ENCODE assay signal across 8 mouse cellular contexts in genomic region chr6:125328243-125328642, GRCm38 (mm10). TPM values are rescaled to one million over a fixed set of nuclear protein-coding genes. Genes with fewer than 3 reads are reported as not detected.
DNase-seq lines count a peak whose midpoint lies in the region; ATAC-seq and TF ChIP-seq lines count a peak whose summit lies in the region.

No protein-coding gene starts in this region.

- TF ChIP-seq EP300 in CH12.LX (IDR thresholded peaks at IDR 0.05; ENCODE audit: low read length): no peak

- in situ Hi-C loops in CH12.LX (cut with MboI; ENCODE audit: low pct_ligation_motif_present, low pct_unique_long_range_greater_than_20kb, low sequenced_read_pairs): no loop called here

- peak; percentile 66 for DNase-seq in heart, adult 8-10 months (ENCODE audit: low spot score)
- DNase-seq in heart, postnatal 25 days (ENCODE audit: low spot score): no peak
- peak; percentile 12 for DNase-seq in CH12.LX (ENCODE audit: extremely low read depth)
- no peak for DNase-seq in layer of hippocampus, adult 11-12 months (ENCODE audit: low spot score)
- no peak for DNase-seq in cerebellum, postnatal 14 days

- H3K36me3 ChIP-seq in CH12.LX (replicated peaks in 1 of 2; ENCODE audit: control insufficient read depth in 1 of 2, insufficient read depth in 1 of 2, low read length in 1 of 2): no peaks in the 10 kb centered on the region
- no peaks in the 10 kb centered on the region for H3K36me3 ChIP-seq in forebrain, embryonic 15.5 days

- TF ChIP-seq RAD21 in CH12.LX (IDR thresholded peaks at IDR 0.05; ENCODE audit: low read depth, low read length): peak; percentile 17

- intact Hi-C loops in heart, postnatal 25 days (cut with DNase I): loop anchor here (1.0 to 5.0 kb wide), 2 partner anchors 36 to 51 kb away; no protein-coding TSS in a partner anchor

- no peak overlapping the region for H3K4me2 ChIP-seq in CH12.LX (ENCODE audit: insufficient read depth, low read depth, poor library complexity, severe bottlenecking)
- no peak overlapping the region for H3K4me2 ChIP-seq in forebrain, embryonic 15.5 days (replicated peaks)

- H3K4me1 ChIP-seq in CH12.LX (ENCODE audit: control insufficient read depth in 1 of 2, insufficient read depth in 2 of 2): no peaks in the 10 kb centered on the region
- peaks cover 8% of the 10 kb centered on the region; the same call in 1 of the 2 replicates for H3K4me1 ChIP-seq in forebrain, embryonic 15.5 days

- 80% methylated on average over 5 of the region's 5 CpGs for WGBS in forebrain, embryonic 15.5 days

- ATAC-seq in granulocyte monocyte progenitor cell, adult 5-6 weeks (replicated peaks; ENCODE audit: poor library complexity, severe bottlenecking): peak; percentile 54
- ATAC-seq in megakaryocyte-erythroid progenitor cell, adult 5-6 weeks (replicated peaks; ENCODE audit: low FRiP score, low TSS enrichment, poor library complexity, severe bottlenecking): 0 out of 2 replicates have a peak, but pooled peaks have one; percentile 47
- no peak for ATAC-seq in forebrain, embryonic 15.5 days (replicated peaks)

- no peak overlapping the region for H3K9ac ChIP-seq in CH12.LX (ENCODE audit: insufficient read depth, low read depth)
- no peak overlapping the region for H3K9ac ChIP-seq in forebrain, embryonic 15.5 days (replicated peaks)

- dilution Hi-C loops in CH12.LX (cut with MboI; ENCODE audit: extremely low pct_ligation_motif_present, extremely low pct_unique_long_range_greater_than_20kb, low sequenced_read_pairs): no loop called here

- peak; percentile 44 to 58 for TF ChIP-seq CTCF in CH12.LX (conservative IDR thresholded peaks at IDR 0.05 in 1 of 2, IDR thresholded peaks at IDR 0.05 in 1 of 2; ENCODE audit: low read depth in 2 of 2, low read length in 2 of 2)

- no peak overlapping the region for H3K27ac ChIP-seq in CH12.LX (ENCODE audit: insufficient read depth, low read depth)
- no peak overlapping the region for H3K27ac ChIP-seq in forebrain, embryonic 15.5 days (replicated peaks)

- H3K79me2 ChIP-seq in CH12.LX (replicated peaks; ENCODE audit: control insufficient read depth, extremely low read depth, insufficient read depth, poor library complexity, severe bottlenecking): no peaks in the 10 kb centered on the region

- TF ChIP-seq POLR2A in CH12.LX (IDR thresholded peaks at IDR 0.05; ENCODE audit: low read depth, low read length): no peak

- no peaks in the 10 kb centered on the region for H3K9me3 ChIP-seq in CH12.LX (replicated peaks; ENCODE audit: low read length)
- H3K9me3 ChIP-seq in forebrain, embryonic 15.5 days: no peaks in the 10 kb centered on the region

- no peak overlapping the region for H3K4me3 ChIP-seq in CH12.LX (replicated peaks in 1 of 3; ENCODE audit: low read depth in 2 of 3, low read length in 2 of 3, poor library complexity in 1 of 3)
- H3K4me3 ChIP-seq in forebrain, embryonic 15.5 days: no peak overlapping the region

- H3K27me3 ChIP-seq in CH12.LX (replicated peaks): peaks cover 92% of the 10 kb centered on the region
- H3K27me3 ChIP-seq in forebrain, embryonic 15.5 days: no peaks in the 10 kb centered on the region

TF ChIP-seq in CH12.LX, 34 proteins besides CTCF, POLR2A, EP300 and RAD21:
- TF ChIP-seq MAZ (IDR thresholded peaks at IDR 0.05; ENCODE audit: low read depth, low read length): no peak
- no peak for TF ChIP-seq MEF2A (IDR thresholded peaks at IDR 0.05; ENCODE audit: borderline replicate concordance, low read depth, low read length)
- TF ChIP-seq SMC3 (IDR thresholded peaks at IDR 0.05; ENCODE audit: low read depth, low read length): peak; percentile 38

RNA-seq across cellular contexts. Expression of gene Scnn1a, which starts 7.8 kb away (rescaled TPM):
- total RNA-seq in heart, adult 8-10 months (2022): under 1 TPM; 0.46 to 0.80 (median 0.58) TPM
- under 1 TPM; 0.70 TPM for total RNA-seq in heart, postnatal 25 days (2021)
- total RNA-seq in CH12.LX (2012; rRNA removed) (not detected in 2 replicates), CH12.LX (2014; rRNA removed) (not detected in 2 replicates)
- polyA plus RNA-seq in CH12.LX (2012; ENCODE audit: insufficient read length, low read depth): not detected in 2 replicates
- total RNA-seq in granulocyte monocyte progenitor cell, adult 5-6 weeks (2014; fragmentation: Nextera tagmentation): 16.2 and 18.9 TPM in 2 replicates
- total RNA-seq in granulocyte monocyte progenitor cell, adult 5-6 weeks (2017): 1.4 and 1.8 TPM in 2 replicates
- total RNA-seq in megakaryocyte-erythroid progenitor cell, adult 5-6 weeks (2014; fragmentation: Nextera tagmentation): 1.4 TPM in 1 of 2 replicates, not detected in the other
- not detected in 2 replicates for total RNA-seq in megakaryocyte-erythroid progenitor cell, adult 5-6 weeks (2017)
- 0.20 and 0.25 TPM in 2 replicates for polyA plus RNA-seq in forebrain, embryonic 15.5 days (2015; fragmentation: Nextera tagmentation; extraction: Ambion mirVana)

RNA-seq across cellular contexts. Expression of gene Ltbr, which starts 14.6 kb away (rescaled TPM):
- total RNA-seq in heart, adult 8-10 months (2022): 10 to 100 TPM; 24.4 to 26.2 (median 25.5) TPM
- total RNA-seq in heart, postnatal 25 days (2021): 10 to 100 TPM; 27.4 to 31.8 TPM
- not detected in 2 replicates for total RNA-seq in CH12.LX (2012; rRNA removed)
- total RNA-seq in CH12.LX (2014; rRNA removed): not detected in 2 replicates
- polyA plus RNA-seq in CH12.LX (2012; ENCODE audit: insufficient read length, low read depth): not detected in 2 replicates
- total RNA-seq in granulocyte monocyte progenitor cell, adult 5-6 weeks (2014; fragmentation: Nextera tagmentation): 36.4 and 50.3 TPM in 2 replicates
- total RNA-seq in granulocyte monocyte progenitor cell, adult 5-6 weeks (2017): 29.9 and 36.3 TPM in 2 replicates
- total RNA-seq in megakaryocyte-erythroid progenitor cell, adult 5-6 weeks (2014; fragmentation: Nextera tagmentation): 5.2 and 8.8 TPM in 2 replicates
- 6.0 and 7.8 TPM in 2 replicates for total RNA-seq in megakaryocyte-erythroid progenitor cell, adult 5-6 weeks (2017)
- polyA plus RNA-seq in forebrain, embryonic 15.5 days (2015; fragmentation: Nextera tagmentation; extraction: Ambion mirVana): 10.8 and 11.5 TPM in 2 replicates

RNA-seq across cellular contexts. Expression of gene Tnfrsf1a, which starts 20.9 kb away (rescaled TPM):
- total RNA-seq in heart, adult 8-10 months (2022): 10 to 100 TPM; 50.4 to 54.8 (median 52.8) TPM
- 10 to 100 TPM; 53.2 to 60.8 TPM for total RNA-seq in heart, postnatal 25 days (2021)
- total RNA-seq in CH12.LX (2012; rRNA removed): 0.13 and 0.21 TPM in 2 replicates
- total RNA-seq in CH12.LX (2014; rRNA removed): not detected in 2 replicates
- not detected in 2 replicates for polyA plus RNA-seq in CH12.LX (2012; ENCODE audit: insufficient read length, low read depth)
- 89.1 and 104 TPM in 2 replicates for total RNA-seq in granulocyte monocyte progenitor cell, adult 5-6 weeks (2014; fragmentation: Nextera tagmentation)
- total RNA-seq in granulocyte monocyte progenitor cell, adult 5-6 weeks (2017): 54.4 and 88.8 TPM in 2 replicates
- total RNA-seq in megakaryocyte-erythroid progenitor cell, adult 5-6 weeks (2014; fragmentation: Nextera tagmentation): 8.6 and 9.5 TPM in 2 replicates
- 4.7 and 6.3 TPM in 2 replicates for total RNA-seq in megakaryocyte-erythroid progenitor cell, adult 5-6 weeks (2017)
- 11.3 and 13.0 TPM in 2 replicates for polyA plus RNA-seq in forebrain, embryonic 15.5 days (2015; fragmentation: Nextera tagmentation; extraction: Ambion mirVana)

RNA-seq across cellular contexts. Expression of gene Tuba3a, which starts 42.4 kb away (rescaled TPM):
- total RNA-seq in heart, adult 8-10 months (2022): not detected
- total RNA-seq in heart, postnatal 25 days (2021): not detected
- not detected in 2 replicates for total RNA-seq in CH12.LX (2012; rRNA removed)
- total RNA-seq in CH12.LX (2014; rRNA removed): not detected in 2 replicates
- polyA plus RNA-seq in CH12.LX (2012; ENCODE audit: insufficient read length, low read depth): not detected in 2 replicates
- not detected in 2 replicates for total RNA-seq in granulocyte monocyte progenitor cell, adult 5-6 weeks (2014; fragmentation: Nextera tagmentation)
- not detected in 2 replicates for total RNA-seq in granulocyte monocyte progenitor cell, adult 5-6 weeks (2017)
- total RNA-seq in megakaryocyte-erythroid progenitor cell, adult 5-6 weeks (2014; fragmentation: Nextera tagmentation): not detected in 2 replicates
- total RNA-seq in megakaryocyte-erythroid progenitor cell, adult 5-6 weeks (2017): not detected in 2 replicates
- not detected in 2 replicates for polyA plus RNA-seq in forebrain, embryonic 15.5 days (2015; fragmentation: Nextera tagmentation; extraction: Ambion mirVana)

RNA-seq across cellular contexts. Expression of gene Plekhg6, which starts 52.4 kb away (rescaled TPM):
- total RNA-seq in heart, adult 8-10 months (2022): under 1 TPM in 2 of 4 experiments, not detected in 2; 0.06 to 0.09 TPM
- total RNA-seq in heart, postnatal 25 days (2021): not detected
- total RNA-seq in CH12.LX (2012; rRNA removed): not detected in 2 replicates
- not detected in 2 replicates for total RNA-seq in CH12.LX (2014; rRNA removed)
- polyA plus RNA-seq in CH12.LX (2012; ENCODE audit: insufficient read length, low read depth): not detected in 2 replicates
- total RNA-seq in granulocyte monocyte progenitor cell, adult 5-6 weeks (2014; fragmentation: Nextera tagmentation): not detected in 2 replicates
- total RNA-seq in granulocyte monocyte progenitor cell, adult 5-6 weeks (2017): not detected in 2 replicates
- total RNA-seq in megakaryocyte-erythroid progenitor cell, adult 5-6 weeks (2014; fragmentation: Nextera tagmentation): not detected in 2 replicates
- not detected in 2 replicates for total RNA-seq in megakaryocyte-erythroid progenitor cell, adult 5-6 weeks (2017)
- polyA plus RNA-seq in forebrain, embryonic 15.5 days (2015; fragmentation: Nextera tagmentation; extraction: Ambion mirVana): 0.06 and 0.10 TPM in 2 replicates

Comparison
In these comparisons a context has a peak if more than half of its experiments do, and no peak if none do; other contexts are left out.
1. DNase-seq: peak in heart, adult 8-10 months (single experiment) and CH12.LX (single experiment); none in heart, postnatal 25 days (single experiment), layer of hippocampus, adult 11-12 months (single experiment) and cerebellum, postnatal 14 days (0 of 2).
2. RNA of gene Ltbr, which starts 14.6 kb away (total RNA-seq): 29.9 to 50.3 TPM in granulocyte monocyte progenitor cell, adult 5-6 weeks, 27.4 to 31.8 TPM in heart, postnatal 25 days, 24.4 to 26.2 TPM in heart, adult 8-10 months and 5.2 to 8.8 TPM in megakaryocyte-erythroid progenitor cell, adult 5-6 weeks; not detected in CH12.LX; every median in the first group is over 4 times any median in the second.
3. RNA of gene Tnfrsf1a, which starts 20.9 kb away (total RNA-seq): 54.4 to 104 TPM in granulocyte monocyte progenitor cell, adult 5-6 weeks, 53.2 to 60.8 TPM in heart, postnatal 25 days, 50.4 to 54.8 TPM in heart, adult 8-10 months and 4.7 to 9.5 TPM in megakaryocyte-erythroid progenitor cell, adult 5-6 weeks; 0.13 to 0.21 TPM in CH12.LX; every median in the first group is over 4 times any median in the second.